Mouse (Mus musculus) CH12.LX (cell line): Measurements from ENCODE around the gene Kcne4. TPM values are rescaled to one million over a fixed set of nuclear protein-coding genes. Genes with fewer than 3 reads are reported as not detected.

Source experiments
- DNase-seq: peaks from one replicate; pipeline ENCODE4 v3.0.0-alpha.2; 2013; ENCODE audit errors: extremely low read depth
- H3K27ac ChIP-seq: 2 replicates; pipeline ENCODE4 v1.5.1; 2012; ENCODE audit warnings: low read depth, mild to moderate bottlenecking, control low read depth, moderate library complexity; ENCODE audit not compliant: insufficient read depth
- H3K27me3 ChIP-seq: replicated peaks from 2 replicates; pipeline ENCODE3; 2012; ENCODE audit warnings: inconsistent platforms
- H3K36me3 ChIP-seq, 2 experiments: replicated peaks in 1 of 2; 2 replicates each; pipeline versions ENCODE3 to v1.6.1; 2012; ENCODE audit warnings: inconsistent platforms in 1 of 2, low read length in 1 of 2, mild to moderate bottlenecking in 1 of 2, mixed read lengths in 1 of 2, moderate library complexity in 1 of 2; ENCODE audit not compliant: control insufficient read depth in 1 of 2, insufficient read depth in 1 of 2
- H3K4me1 ChIP-seq, 2 experiments: 2 replicates each; pipeline ENCODE4 v1.6.1; 2012; ENCODE audit warnings: inconsistent platforms in 1 of 2, moderate library complexity in 1 of 2; ENCODE audit not compliant: insufficient read depth in 2 of 2, control insufficient read depth in 1 of 2
- H3K4me2 ChIP-seq: 2 replicates; pipeline ENCODE4 v1.6.1; 2012; ENCODE audit warnings: low read depth, mild to moderate bottlenecking, control low read depth; ENCODE audit not compliant: poor library complexity, insufficient read depth, severe bottlenecking
- H3K4me3 ChIP-seq, 3 experiments: fragments of 150-350 bp in 1 of 3; sonication (generic) in 1 of 3; replicated peaks in 1 of 3; 2 replicates each; pipeline versions ENCODE3 to v1.5.1; 2011 to 2012; ENCODE audit warnings: low read depth in 2 of 3, low read length in 2 of 3, mild to moderate bottlenecking in 2 of 3, moderate library complexity in 2 of 3, control low read depth in 1 of 3, improper control_type of control experiment in 1 of 3, inconsistent platforms in 1 of 3, mixed read lengths in 1 of 3; ENCODE audit not compliant: poor library complexity in 1 of 3
- H3K79me2 ChIP-seq: replicated peaks from 2 replicates; pipeline ENCODE4 v1.6.1; 2012; ENCODE audit warnings: mild to moderate bottlenecking, moderate library complexity; ENCODE audit not compliant: control insufficient read depth, poor library complexity, insufficient read depth, severe bottlenecking; ENCODE audit errors: extremely low read depth
- H3K9ac ChIP-seq: 2 replicates; pipeline ENCODE4 v1.6.1; 2012; ENCODE audit warnings: low read depth, mild to moderate bottlenecking, control low read depth, moderate library complexity; ENCODE audit not compliant: insufficient read depth
- H3K9me3 ChIP-seq: replicated peaks from 2 replicates; pipeline ENCODE3; 2012; ENCODE audit warnings: low read length, inconsistent platforms, mixed read lengths
- BHLHE40 ChIP-seq: IDR thresholded peaks from 2 replicates; pipeline ENCODE4 v1.6.1; 2011; ENCODE audit warnings: mild to moderate bottlenecking, low read depth, low read length, improper control_type of control experiment
- CHD1 ChIP-seq: IDR thresholded peaks from 2 replicates; pipeline ENCODE4 v1.6.1; 2012; ENCODE audit warnings: low read depth, low read length, improper control_type of control experiment, inconsistent platforms
- ELF1 ChIP-seq: IDR thresholded peaks from 2 replicates; pipeline ENCODE4 v1.6.1; 2014; ENCODE audit warnings: low read depth, mild to moderate bottlenecking, inconsistent platforms, low read length, improper control_type of control experiment
- ETS1 ChIP-seq: conservative IDR thresholded peaks from 2 replicates; pipeline ENCODE4 v1.6.1; 2012; ENCODE audit warnings: low read depth, mild to moderate bottlenecking, inconsistent platforms, low read length, improper control_type of control experiment, moderate library complexity
- JUN ChIP-seq: IDR thresholded peaks from 2 replicates; pipeline ENCODE4 v1.6.1; 2011; ENCODE audit warnings: low read depth, mild to moderate bottlenecking, low read length, improper control_type of control experiment, moderate library complexity; ENCODE audit not compliant: insufficient read depth
- JUND ChIP-seq: conservative IDR thresholded peaks from 2 replicates; pipeline ENCODE4 v1.6.1; 2011; ENCODE audit warnings: low read depth, low read length, improper control_type of control experiment
- MAFK ChIP-seq: IDR thresholded peaks from 2 replicates; pipeline ENCODE4 v1.6.1; 2011; ENCODE audit warnings: low read length, improper control_type of control experiment; ENCODE audit not compliant: insufficient replicate concordance
- MYC ChIP-seq: IDR thresholded peaks from 2 replicates; pipeline ENCODE4 v1.6.1; 2011; ENCODE audit warnings: low read depth, mild to moderate bottlenecking, improper control_type of control experiment, low read length
- NELFE ChIP-seq: IDR thresholded peaks from 2 replicates; pipeline ENCODE4 v1.6.1; 2011; ENCODE audit warnings: low read depth, low read length, improper control_type of control experiment
- RCOR1 ChIP-seq: conservative IDR thresholded peaks from 2 replicates; pipeline ENCODE4 v1.6.1; 2012; ENCODE audit warnings: low read depth, mild to moderate bottlenecking, inconsistent platforms, low read length, improper control_type of control experiment
- TBP ChIP-seq: conservative IDR thresholded peaks from 2 replicates; pipeline ENCODE4 v1.6.1; 2011; ENCODE audit warnings: low read depth, low read length, improper control_type of control experiment
- TCF12 ChIP-seq: IDR thresholded peaks from 2 replicates; pipeline ENCODE4 v1.6.1; 2014; ENCODE audit warnings: low read depth, mild to moderate bottlenecking, inconsistent platforms, low read length, improper control_type of control experiment
- USF2 ChIP-seq: conservative IDR thresholded peaks from 2 replicates; pipeline ENCODE4 v1.6.1; 2011; ENCODE audit warnings: low read depth, low read length, improper control_type of control experiment
- dilution Hi-C: fragments of 300-500 bp; cut with MboI; formaldehyde crosslinking; loops from 2 replicates; pipeline ENCODE4 v1.14.3; 2020; ENCODE audit warnings: low sequenced_read_pairs; ENCODE audit not compliant: extremely low pct_unique_long_range_greater_than_20kb, extremely low pct_ligation_motif_present
- in situ Hi-C: fragments of 300-500 bp; cut with MboI; formaldehyde crosslinking; loops from 3 replicates; pipeline ENCODE4 v1.14.3; 2019; ENCODE audit warnings: low sequenced_read_pairs, low pct_ligation_motif_present, low pct_unique_long_range_greater_than_20kb, mixed read lengths
- polyA plus RNA-seq: library from polyadenylated mRNA; unstranded; fragments of >175 nt; gene quantifications from 2 replicates; pipeline ENCODE4 v1.2.1, GENCODE M21; 2012; ENCODE audit warnings: low read depth; ENCODE audit not compliant: insufficient read length
- total RNA-seq, 2 experiments: library from RNA; depleted of rRNA; stranded (reverse); fragments of 300-350 nt in 1 of 2; fragments of >200 nt in 1 of 2; gene quantifications; 2 replicates each; pipeline ENCODE4 v1.2.3; 2012 to 2014

The Kcne4 gene
- total and polyA plus RNA-seq, 3 experiments, result not detected

GRCm38 (mm10) chr1:78859573-78859972, 43.0 kb downstream of the Kcne4 start:
- Histone ChIP-seq H3K27ac (no peak overlapping the region), H3K4me1 (peaks cover 3 to 4% of the 10 kb centered on the region in 2 experiments; a peak in 3 of 4 replicates), H3K9me3 (no peaks in the 10 kb centered on the region), H3K36me3 (no peaks in the 10 kb centered on the region), H3K4me3 (no peak overlapping the region), H3K4me2 (no peak overlapping the region), H3K27me3 (no peaks in the 10 kb centered on the region), H3K9ac (no peak overlapping the region), H3K79me2 (no peaks in the 10 kb centered on the region)
- in situ Hi-C loops (no loop called here), dilution Hi-C loops (no loop called here)
- TF ChIP-seq ELF1, result no peak
- TF ChIP-seq CHD1, result no peak
- TF ChIP-seq TBP, result no peak
- TF ChIP-seq MYC, result no peak
- TF ChIP-seq BHLHE40, result no peak
- no peak for DNase-seq

- H3K4me1 ChIP-seq, result peaks cover 3 to 4% of the 10 kb centered on the region in 2 experiments; a peak in 3 of 4 replicates
- dilution Hi-C loops, result no loop called here
- TF ChIP-seq ELF1 (no peak), JUND (no peak), MAFK (no peak), ETS1 (no peak)
- TF ChIP-seq, all 38 proteins: peak for 0
- Histone ChIP-seq H3K9me3 (no peaks in the 10 kb centered on the region), H3K27ac (no peak overlapping the region), H3K4me2 (no peak overlapping the region), H3K79me2 (no peaks in the 10 kb centered on the region), H3K27me3 (no peaks in the 10 kb centered on the region), H3K36me3 (no peaks in the 10 kb centered on the region), H3K9ac (no peak overlapping the region), H3K4me3 (no peak overlapping the region)
- in situ Hi-C loops, result no loop called here
- peak; percentile 17 for DNase-seq
Measured at GRCm38 (mm10) chr1:78860056-78860455, 43.5 kb downstream of the Kcne4 start.

GRCm38 (mm10) chr1:78862281-78862680, 45.7 kb downstream of the Kcne4 start:
- Histone ChIP-seq H3K9me3 (no peaks in the 10 kb centered on the region), H3K9ac (no peak overlapping the region), H3K4me3 (no peak overlapping the region), H3K79me2 (no peaks in the 10 kb centered on the region), H3K27me3 (no peaks in the 10 kb centered on the region), H3K27ac (no peak overlapping the region), H3K4me2 (no peak overlapping the region), H3K36me3 (no peaks in the 10 kb centered on the region), H3K4me1 (peaks cover 3 to 4% of the 10 kb centered on the region in 2 experiments; a peak in 3 of 4 replicates)
- in situ Hi-C loops, result no loop called here
- no peak for DNase-seq
- TF ChIP-seq RCOR1 (no peak), TCF12 (no peak), TBP (no peak), USF2 (no peak), ELF1 (no peak), BHLHE40 (no peak), NELFE (no peak), JUN (no peak)
- dilution Hi-C loops, result no loop called here
